Mouse (Mus musculus) CH12.LX (cell line): ENCODE results near the gene Ttll10. TPM values are rescaled to one million over a fixed set of nuclear protein-coding genes. Genes with fewer than 3 reads are reported as not detected.

Experiments used
- DNase-seq: peaks from one replicate; pipeline ENCODE4 v3.0.0-alpha.2; 2013; ENCODE audit errors: extremely low read depth
- H3K27ac ChIP-seq: 2 replicates; pipeline ENCODE4 v1.5.1; 2012; ENCODE audit warnings: low read depth, mild to moderate bottlenecking, control low read depth, moderate library complexity; ENCODE audit not compliant: insufficient read depth
- H3K27me3 ChIP-seq: replicated peaks from 2 replicates; pipeline ENCODE3; 2012; ENCODE audit warnings: inconsistent platforms
- H3K36me3 ChIP-seq, 2 experiments: replicated peaks in 1 of 2; 2 replicates each; pipeline versions ENCODE3 to v1.6.1; 2012; ENCODE audit warnings: inconsistent platforms in 1 of 2, low read length in 1 of 2, mild to moderate bottlenecking in 1 of 2, mixed read lengths in 1 of 2, moderate library complexity in 1 of 2; ENCODE audit not compliant: control insufficient read depth in 1 of 2, insufficient read depth in 1 of 2
- H3K4me1 ChIP-seq, 2 experiments: 2 replicates each; pipeline ENCODE4 v1.6.1; 2012; ENCODE audit warnings: inconsistent platforms in 1 of 2, moderate library complexity in 1 of 2; ENCODE audit not compliant: insufficient read depth in 2 of 2, control insufficient read depth in 1 of 2
- H3K4me2 ChIP-seq: 2 replicates; pipeline ENCODE4 v1.6.1; 2012; ENCODE audit warnings: low read depth, mild to moderate bottlenecking, control low read depth; ENCODE audit not compliant: poor library complexity, insufficient read depth, severe bottlenecking
- H3K4me3 ChIP-seq, 3 experiments: fragments of 150-350 bp in 1 of 3; sonication (generic) in 1 of 3; replicated peaks in 1 of 3; 2 replicates each; pipeline versions ENCODE3 to v1.5.1; 2011 to 2012; ENCODE audit warnings: low read depth in 2 of 3, low read length in 2 of 3, mild to moderate bottlenecking in 2 of 3, moderate library complexity in 2 of 3, control low read depth in 1 of 3, improper control_type of control experiment in 1 of 3, inconsistent platforms in 1 of 3, mixed read lengths in 1 of 3; ENCODE audit not compliant: poor library complexity in 1 of 3
- H3K79me2 ChIP-seq: replicated peaks from 2 replicates; pipeline ENCODE4 v1.6.1; 2012; ENCODE audit warnings: mild to moderate bottlenecking, moderate library complexity; ENCODE audit not compliant: control insufficient read depth, poor library complexity, insufficient read depth, severe bottlenecking; ENCODE audit errors: extremely low read depth
- H3K9ac ChIP-seq: 2 replicates; pipeline ENCODE4 v1.6.1; 2012; ENCODE audit warnings: low read depth, mild to moderate bottlenecking, control low read depth, moderate library complexity; ENCODE audit not compliant: insufficient read depth
- H3K9me3 ChIP-seq: replicated peaks from 2 replicates; pipeline ENCODE3; 2012; ENCODE audit warnings: low read length, inconsistent platforms, mixed read lengths
- BHLHE40 ChIP-seq: IDR thresholded peaks from 2 replicates; pipeline ENCODE4 v1.6.1; 2011; ENCODE audit warnings: mild to moderate bottlenecking, low read depth, low read length, improper control_type of control experiment
- CTCF ChIP-seq, 2 experiments: IDR thresholded peaks in 1 of 2; conservative IDR thresholded peaks in 1 of 2; 2 replicates each; pipeline ENCODE4 v1.5.1; 2011 to 2012; ENCODE audit warnings: low read depth in 2 of 2, low read length in 2 of 2, improper control_type of control experiment in 1 of 2, inconsistent platforms in 1 of 2, mild to moderate bottlenecking in 1 of 2, moderate library complexity in 1 of 2
- ETS1 ChIP-seq: conservative IDR thresholded peaks from 2 replicates; pipeline ENCODE4 v1.6.1; 2012; ENCODE audit warnings: low read depth, mild to moderate bottlenecking, inconsistent platforms, low read length, improper control_type of control experiment, moderate library complexity
- MYC ChIP-seq: IDR thresholded peaks from 2 replicates; pipeline ENCODE4 v1.6.1; 2011; ENCODE audit warnings: low read depth, mild to moderate bottlenecking, improper control_type of control experiment, low read length
- NRF1 ChIP-seq: IDR thresholded peaks from 2 replicates; pipeline ENCODE4 v1.6.1; 2014; ENCODE audit warnings: low read depth, mild to moderate bottlenecking, inconsistent platforms, low read length, improper control_type of control experiment, moderate library complexity
- POLR2A ChIP-seq: IDR thresholded peaks from 2 replicates; pipeline ENCODE4 v1.6.1; 2011; ENCODE audit warnings: low read depth, mild to moderate bottlenecking, improper control_type of control experiment, low read length
- RCOR1 ChIP-seq: conservative IDR thresholded peaks from 2 replicates; pipeline ENCODE4 v1.6.1; 2012; ENCODE audit warnings: low read depth, mild to moderate bottlenecking, inconsistent platforms, low read length, improper control_type of control experiment
- SIN3A ChIP-seq: IDR thresholded peaks from 2 replicates; pipeline ENCODE4 v1.6.1; 2012; ENCODE audit warnings: low read length, improper control_type of control experiment, inconsistent platforms
- TCF12 ChIP-seq: IDR thresholded peaks from 2 replicates; pipeline ENCODE4 v1.6.1; 2014; ENCODE audit warnings: low read depth, mild to moderate bottlenecking, inconsistent platforms, low read length, improper control_type of control experiment
- dilution Hi-C: fragments of 300-500 bp; cut with MboI; formaldehyde crosslinking; loops from 2 replicates; pipeline ENCODE4 v1.14.3; 2020; ENCODE audit warnings: low sequenced_read_pairs; ENCODE audit not compliant: extremely low pct_unique_long_range_greater_than_20kb, extremely low pct_ligation_motif_present
- in situ Hi-C: fragments of 300-500 bp; cut with MboI; formaldehyde crosslinking; loops from 3 replicates; pipeline ENCODE4 v1.14.3; 2019; ENCODE audit warnings: low sequenced_read_pairs, low pct_ligation_motif_present, low pct_unique_long_range_greater_than_20kb, mixed read lengths
- polyA plus RNA-seq: library from polyadenylated mRNA; unstranded; fragments of >175 nt; gene quantifications from 2 replicates; pipeline ENCODE4 v1.2.1, GENCODE M21; 2012; ENCODE audit warnings: low read depth; ENCODE audit not compliant: insufficient read length
- total RNA-seq, 2 experiments: library from RNA; depleted of rRNA; stranded (reverse); fragments of 300-350 nt in 1 of 2; fragments of >200 nt in 1 of 2; gene quantifications; 2 replicates each; pipeline ENCODE4 v1.2.3; 2012 to 2014

The Ttll10 gene
- total and polyA plus RNA-seq, 3 experiments, result 0.04 TPM; not detected in 2

DNA sequence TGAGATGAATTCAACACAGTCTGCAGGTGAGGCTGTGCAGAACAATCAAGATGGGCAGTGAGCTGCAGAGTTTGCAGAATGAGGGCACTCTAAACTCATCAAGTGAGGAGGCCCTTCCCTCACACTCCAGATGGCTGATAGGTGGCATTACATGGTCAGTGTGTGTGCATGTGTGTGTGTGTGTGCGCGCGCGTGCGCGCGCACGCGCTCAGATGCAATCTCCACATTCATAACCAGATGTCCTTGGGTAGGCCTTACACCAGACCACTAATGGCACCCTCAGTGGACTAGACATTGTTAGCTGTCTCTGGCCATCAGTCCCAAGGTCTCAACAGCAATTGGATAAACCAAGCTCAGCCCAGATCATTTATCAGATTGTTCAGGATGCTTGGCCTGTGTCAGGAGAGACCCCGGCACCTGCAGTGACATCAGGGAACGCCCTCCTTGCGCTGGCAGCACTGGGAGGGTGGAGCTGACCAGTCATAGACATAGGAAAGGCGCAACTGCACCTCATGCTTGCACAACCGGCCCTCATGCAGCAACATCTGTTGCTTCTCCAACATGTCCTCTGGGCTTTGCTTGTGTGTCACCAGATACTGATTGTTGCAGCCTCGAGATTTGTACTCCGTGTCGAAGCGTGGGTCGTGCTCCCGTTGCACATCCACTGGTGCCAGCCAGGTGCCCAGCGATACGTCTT, 67.9 kb downstream of the Ttll10 start:
- Histone ChIP-seq H3K4me1 (peaks cover 11 to 38% of the 10 kb centered on the region in 2 experiments), H3K4me2 (peak overlapping the region; percentile 82), H3K79me2 (peaks cover 36% of the 10 kb centered on the region), H3K4me3 (peak overlapping the region; percentile 56 to 84 (median 70)), H3K9me3 (peaks cover 4% of the 10 kb centered on the region), H3K27me3 (no peaks in the 10 kb centered on the region), H3K27ac (no peak overlapping the region; the same call in 1 of the 2 replicates), H3K36me3 (peaks cover 4 to 27% of the 10 kb centered on the region in 2 experiments)
- in situ Hi-C loops, result no loop called here
- DNase-seq, result no peak
- TF ChIP-seq RCOR1, result no peak
- peak; percentile 44 for TF ChIP-seq BHLHE40
- no peak for TF ChIP-seq ETS1
- TF ChIP-seq POLR2A, result peak; percentile 16; the same call in 1 of the 2 replicates
- no peak for TF ChIP-seq SIN3A
- peak; percentile 73 for TF ChIP-seq NRF1
- TF ChIP-seq CTCF (conservative IDR thresholded peaks at IDR 0.05 in 1 of 2, IDR thresholded peaks at IDR 0.05 in 1 of 2; ENCODE audit: low read depth in 2 of 2, low read length in 2 of 2), result no peak
- peak; percentile 47 for TF ChIP-seq MYC
- TF ChIP-seq TCF12, result no peak
- TF ChIP-seq, all 38 proteins: peak for 4
- H3K9ac ChIP-seq, result peak overlapping the region; percentile 65
- dilution Hi-C loops, result no loop called here

Other genes with a start within 250 kb of the Ttll10 start
Only the 20 nearest of the 24 such genes appear.
- 0.63 and 0.89 TPM in 2 replicates for gene Tas1r3, start 196.1 kb downstream of the Ttll10 start, total RNA-seq (2012; rRNA removed)
- gene Tas1r3, start 196.1 kb downstream of the Ttll10 start, total RNA-seq (2014; rRNA removed), result 0.09 and 0.15 TPM in 2 replicates
- 0.34 and 0.47 TPM in 2 replicates for gene Tas1r3, start 196.1 kb downstream of the Ttll10 start, polyA plus RNA-seq
- gene Cptp, start 190.0 kb downstream of the Ttll10 start, total RNA-seq (2012; rRNA removed), result 12.1 and 16.2 TPM in 2 replicates
- gene Cptp, start 190.0 kb downstream of the Ttll10 start, total RNA-seq (2014; rRNA removed), result 8.0 and 9.0 TPM in 2 replicates
- gene Cptp, start 190.0 kb downstream of the Ttll10 start, polyA plus RNA-seq, result 15.5 and 16.5 TPM in 2 replicates
- 97.6 and 103 TPM in 2 replicates for gene Ints11, start 189.9 kb downstream of the Ttll10 start, total RNA-seq (2012; rRNA removed)
- gene Ints11, start 189.9 kb downstream of the Ttll10 start, total RNA-seq (2014; rRNA removed), result 83.9 and 88.9 TPM in 2 replicates
- 72.5 and 77.1 TPM in 2 replicates for gene Ints11, start 189.9 kb downstream of the Ttll10 start, polyA plus RNA-seq
- 45.7 and 61.4 TPM in 2 replicates for gene Pusl1, start 167.6 kb downstream of the Ttll10 start, total RNA-seq (2012; rRNA removed)
- gene Pusl1, start 167.6 kb downstream of the Ttll10 start, total RNA-seq (2014; rRNA removed), result 32.1 and 38.0 TPM in 2 replicates
- gene Pusl1, start 167.6 kb downstream of the Ttll10 start, polyA plus RNA-seq, result 29.5 and 37.5 TPM in 2 replicates
- 10.7 and 13.1 TPM in 2 replicates for gene Acap3, start 167.6 kb downstream of the Ttll10 start, total RNA-seq (2012; rRNA removed)
- 4.2 and 4.3 TPM in 2 replicates for gene Acap3, start 167.6 kb downstream of the Ttll10 start, total RNA-seq (2014; rRNA removed)
- gene Acap3, start 167.6 kb downstream of the Ttll10 start, polyA plus RNA-seq, result 10.5 and 13.4 TPM in 2 replicates
- gene Ube2j2, start 115.6 kb downstream of the Ttll10 start, total RNA-seq (2012; rRNA removed), result 73.5 and 112 TPM in 2 replicates
- gene Ube2j2, start 115.6 kb downstream of the Ttll10 start, total RNA-seq (2014; rRNA removed), result 137 and 145 TPM in 2 replicates
- gene Ube2j2, start 115.6 kb downstream of the Ttll10 start, polyA plus RNA-seq, result 144 and 150 TPM in 2 replicates
- 21.0 and 21.1 TPM in 2 replicates for gene C1qtnf12, start 97.1 kb downstream of the Ttll10 start, total RNA-seq (2012; rRNA removed)
- gene C1qtnf12, start 97.1 kb downstream of the Ttll10 start, total RNA-seq (2014; rRNA removed), result 24.5 and 25.3 TPM in 2 replicates
- 25.0 and 27.6 TPM in 2 replicates for gene C1qtnf12, start 97.1 kb downstream of the Ttll10 start, polyA plus RNA-seq
- gene B3galt6, start 66.8 kb downstream of the Ttll10 start, total RNA-seq (2012; rRNA removed), result 10.1 and 11.3 TPM in 2 replicates
- 8.6 and 9.9 TPM in 2 replicates for gene B3galt6, start 66.8 kb downstream of the Ttll10 start, total RNA-seq (2014; rRNA removed)
- gene B3galt6, start 66.8 kb downstream of the Ttll10 start, polyA plus RNA-seq, result 3.1 and 3.4 TPM in 2 replicates
- 193 and 211 TPM in 2 replicates for gene Sdf4, start 66.5 kb downstream of the Ttll10 start, total RNA-seq (2012; rRNA removed)
- gene Sdf4, start 66.5 kb downstream of the Ttll10 start, total RNA-seq (2014; rRNA removed), result 210 and 227 TPM in 2 replicates
- gene Sdf4, start 66.5 kb downstream of the Ttll10 start, polyA plus RNA-seq, result 167 and 193 TPM in 2 replicates
- 21.7 and 28.2 TPM in 2 replicates for gene Tnfrsf4, start 45.6 kb downstream of the Ttll10 start, total RNA-seq (2012; rRNA removed)
- gene Tnfrsf4, start 45.6 kb downstream of the Ttll10 start, total RNA-seq (2014; rRNA removed), result 73.5 and 86.1 TPM in 2 replicates
- 63.8 and 81.1 TPM in 2 replicates for gene Tnfrsf4, start 45.6 kb downstream of the Ttll10 start, polyA plus RNA-seq
- 52.1 and 76.1 TPM in 2 replicates for gene Tnfrsf18, start 33.2 kb downstream of the Ttll10 start, total RNA-seq (2012; rRNA removed)
- 48.8 and 50.7 TPM in 2 replicates for gene Tnfrsf18, start 33.2 kb downstream of the Ttll10 start, total RNA-seq (2014; rRNA removed)
- 38.8 and 48.4 TPM in 2 replicates for gene Tnfrsf18, start 33.2 kb downstream of the Ttll10 start, polyA plus RNA-seq
- 34.3 and 37.7 TPM in 2 replicates for gene 9430015G10Rik, start 50.6 kb upstream of the Ttll10 start, total RNA-seq (2012; rRNA removed)
- gene 9430015G10Rik, start 50.6 kb upstream of the Ttll10 start, total RNA-seq (2014; rRNA removed), result 29.8 and 31.1 TPM in 2 replicates
- 29.8 and 33.2 TPM in 2 replicates for gene 9430015G10Rik, start 50.6 kb upstream of the Ttll10 start, polyA plus RNA-seq
- gene Rnf223, start 71.1 kb upstream of the Ttll10 start, total RNA-seq (2012; rRNA removed), result 0.21 and 0.29 TPM in 2 replicates
- gene Rnf223, start 71.1 kb upstream of the Ttll10 start, total RNA-seq (2014; rRNA removed), result 0.07 and 0.18 TPM in 2 replicates
- 0.55 and 0.80 TPM in 2 replicates for gene Rnf223, start 71.1 kb upstream of the Ttll10 start, polyA plus RNA-seq
- 5.0 and 10.6 TPM in 2 replicates for gene Agrn, start 138.1 kb upstream of the Ttll10 start, total RNA-seq (2012; rRNA removed)
- gene Agrn, start 138.1 kb upstream of the Ttll10 start, total RNA-seq (2014; rRNA removed), result 1.6 and 1.7 TPM in 2 replicates
- 3.1 and 3.4 TPM in 2 replicates for gene Agrn, start 138.1 kb upstream of the Ttll10 start, polyA plus RNA-seq
- gene Isg15, start 141.4 kb upstream of the Ttll10 start, total RNA-seq (2012; rRNA removed), result 4.5 and 6.8 TPM in 2 replicates
- gene Isg15, start 141.4 kb upstream of the Ttll10 start, total RNA-seq (2014; rRNA removed), result 4.8 TPM in 2 replicates
- 6.0 and 10.4 TPM in 2 replicates for gene Isg15, start 141.4 kb upstream of the Ttll10 start, polyA plus RNA-seq
- gene AW011738, start 143.9 kb upstream of the Ttll10 start, total RNA-seq (2012; rRNA removed), result 0.80 and 1.6 TPM in 2 replicates
- 0.15 TPM in 1 of 2 replicates, not detected in the other for gene AW011738, start 143.9 kb upstream of the Ttll10 start, total RNA-seq (2014; rRNA removed)
- 0.14 and 0.20 TPM in 2 replicates for gene AW011738, start 143.9 kb upstream of the Ttll10 start, polyA plus RNA-seq
- gene Perm1, start 156.5 kb upstream of the Ttll10 start, total RNA-seq (2012; rRNA removed), result 0.04 and 0.08 TPM in 2 replicates
- not detected in 2 replicates for gene Perm1, start 156.5 kb upstream of the Ttll10 start, total RNA-seq (2014; rRNA removed)
- 0.43 and 0.50 TPM in 2 replicates for gene Perm1, start 156.5 kb upstream of the Ttll10 start, polyA plus RNA-seq
- 8.2 and 9.7 TPM in 2 replicates for gene Plekhn1, start 175.4 kb upstream of the Ttll10 start, total RNA-seq (2012; rRNA removed)
- 3.3 TPM in 2 replicates for gene Plekhn1, start 175.4 kb upstream of the Ttll10 start, total RNA-seq (2014; rRNA removed)
- gene Plekhn1, start 175.4 kb upstream of the Ttll10 start, polyA plus RNA-seq, result 6.5 and 7.2 TPM in 2 replicates
- gene Noc2l, start 176.6 kb upstream of the Ttll10 start, total RNA-seq (2012; rRNA removed), result 197 and 200 TPM in 2 replicates
- gene Noc2l, start 176.6 kb upstream of the Ttll10 start, total RNA-seq (2014; rRNA removed), result 157 and 173 TPM in 2 replicates
- 244 and 265 TPM in 2 replicates for gene Noc2l, start 176.6 kb upstream of the Ttll10 start, polyA plus RNA-seq
- gene Samd11, start 196.2 kb upstream of the Ttll10 start, total RNA-seq (2012; rRNA removed), result 3.5 and 4.1 TPM in 2 replicates
- not detected in 2 replicates for gene Samd11, start 196.2 kb upstream of the Ttll10 start, total RNA-seq (2014; rRNA removed)
- 0.18 and 0.47 TPM in 2 replicates for gene Samd11, start 196.2 kb upstream of the Ttll10 start, polyA plus RNA-seq